Comparison of ENCODE assay signal across 9 mouse cellular contexts in genomic region chr2:172731408-172731807, GRCm38 (mm10).
A peak's percentile ranks its signal among the peaks of the same experiment; 100 is the strongest.
DNase-seq lines count a peak whose midpoint lies in the region; ATAC-seq and TF ChIP-seq lines count a peak whose summit lies in the region.
"Had no signal": no experiment of that assay in that cellular context is flagged by ENCODE, and none has a peak within 500 bp of the region (broad histone marks: within the 10 kb centered on the region; RNA-seq: fewer than 3 reads in every experiment).

No protein-coding gene starts in this region.

- H3K27ac ChIP-seq in kidney, embryonic 14.5 days (ENCODE audit: low read depth, low read length), result no peak overlapping the region
- H3K27ac ChIP-seq in embryonic facial prominence, embryonic 13.5 days, result no peak overlapping the region
- no peak overlapping the region for H3K27ac ChIP-seq in kidney, embryonic 16.5 days (ENCODE audit: low read length)
- no peak overlapping the region for H3K27ac ChIP-seq in neural tube, embryonic 12.5 days
- H3K27ac ChIP-seq in left cerebral cortex, adult 2 months, result no peak overlapping the region

- no peak overlapping the region for H3K4me2 ChIP-seq in kidney, embryonic 14.5 days (replicated peaks; ENCODE audit: low read depth, low read length)
- H3K4me2 ChIP-seq in embryonic facial prominence, embryonic 13.5 days, result peak overlapping the region; percentile 39
- 0 out of 2 replicates have a peak overlapping the region, but pooled peaks have one; percentile 17 for H3K4me2 ChIP-seq in kidney, embryonic 16.5 days (replicated peaks; ENCODE audit: low read depth, low read length)
- peak overlapping the region; percentile 37 for H3K4me2 ChIP-seq in neural tube, embryonic 12.5 days (replicated peaks)

- TF ChIP-seq CTCF in left cerebral cortex, adult 2 months (IDR thresholded peaks at IDR 0.05), result no peak

- no peaks in the 10 kb centered on the region for H3K9me3 ChIP-seq in kidney, embryonic 14.5 days (ENCODE audit: control insufficient read depth, low read length)
- no peaks in the 10 kb centered on the region for H3K9me3 ChIP-seq in embryonic facial prominence, embryonic 13.5 days
- H3K9me3 ChIP-seq in kidney, embryonic 16.5 days (ENCODE audit: low read length), result no peaks in the 10 kb centered on the region
- H3K9me3 ChIP-seq in neural tube, embryonic 12.5 days, result no peaks in the 10 kb centered on the region

- no peaks in the 10 kb centered on the region for H3K36me3 ChIP-seq in kidney, embryonic 14.5 days (ENCODE audit: control insufficient read depth, insufficient read depth, low read length)
- H3K36me3 ChIP-seq in embryonic facial prominence, embryonic 13.5 days, result no peaks in the 10 kb centered on the region
- no peaks in the 10 kb centered on the region for H3K36me3 ChIP-seq in kidney, embryonic 16.5 days (ENCODE audit: insufficient read depth, low read length)
- no peaks in the 10 kb centered on the region for H3K36me3 ChIP-seq in neural tube, embryonic 12.5 days

- WGBS in kidney, embryonic 14.5 days, result 2% methylated on average over 18 of the region's 18 CpGs
- WGBS in embryonic facial prominence, embryonic 13.5 days, result 2% methylated on average over 18 of the region's 18 CpGs
- WGBS in kidney, embryonic 16.5 days, result under 1% methylated on average over 18 of the region's 18 CpGs
- WGBS in neural tube, embryonic 12.5 days, result 2% methylated on average over 18 of the region's 18 CpGs

- H3K4me1 ChIP-seq in kidney, embryonic 14.5 days (ENCODE audit: control insufficient read depth, insufficient read depth, low read length), result peaks cover 10% of the 10 kb centered on the region
- peaks cover 59% of the 10 kb centered on the region for H3K4me1 ChIP-seq in embryonic facial prominence, embryonic 13.5 days
- H3K4me1 ChIP-seq in kidney, embryonic 16.5 days (ENCODE audit: insufficient read depth, low read length), result peaks cover 15% of the 10 kb centered on the region
- H3K4me1 ChIP-seq in neural tube, embryonic 12.5 days, result peaks cover 36% of the 10 kb centered on the region

- intact Hi-C loops in left cerebral cortex, adult 2 months (cut with DNase I), result loop anchor here (10.0 kb wide), 1 partner anchor 177 kb away; no protein-coding TSS in a partner anchor

- peaks cover 97% of the 10 kb centered on the region for H3K27me3 ChIP-seq in kidney, embryonic 14.5 days (ENCODE audit: control insufficient read depth, insufficient read depth, low read length)
- H3K27me3 ChIP-seq in embryonic facial prominence, embryonic 13.5 days, result peaks cover 77% of the 10 kb centered on the region
- peaks cover 86% of the 10 kb centered on the region for H3K27me3 ChIP-seq in kidney, embryonic 16.5 days (ENCODE audit: insufficient read depth, low read length)
- H3K27me3 ChIP-seq in neural tube, embryonic 12.5 days (replicated peaks), result peaks cover 90% of the 10 kb centered on the region

- no peak for DNase-seq in kidney, adult 11 months
- DNase-seq in gastrocnemius, adult 8-10 months (ENCODE audit: low spot score in 2 of 2), result no peak
- no peak for DNase-seq in thymus, postnatal 10 days (ENCODE audit: low spot score in 2 of 2)
- DNase-seq in left cerebral cortex, adult 2 months (ENCODE audit: extremely low spot score in 1 of 2, low spot score in 2 of 2), result no peak
- DNase-seq: cerebellum, postnatal 36 days had no signal

- no peak overlapping the region for H3K9ac ChIP-seq in kidney, embryonic 14.5 days (ENCODE audit: low read depth, low read length)
- H3K9ac ChIP-seq in embryonic facial prominence, embryonic 13.5 days, result no peak overlapping the region
- no peak overlapping the region for H3K9ac ChIP-seq in kidney, embryonic 16.5 days (replicated peaks; ENCODE audit: low read length)
- H3K9ac ChIP-seq in neural tube, embryonic 12.5 days, result no peak overlapping the region

- H3K4me3 ChIP-seq in kidney, embryonic 14.5 days (ENCODE audit: low read length), result 0 out of 2 replicates have a peak overlapping the region, but pooled peaks have one; percentile 4
- peak overlapping the region; percentile 12; the same call in 1 of the 2 replicates for H3K4me3 ChIP-seq in embryonic facial prominence, embryonic 13.5 days
- H3K4me3 ChIP-seq in kidney, embryonic 16.5 days (ENCODE audit: low read length), result no peak overlapping the region; the same call in 1 of the 2 replicates
- no peak overlapping the region for H3K4me3 ChIP-seq in neural tube, embryonic 12.5 days
- H3K4me3 ChIP-seq in left cerebral cortex, adult 2 months, result no peak overlapping the region

- ATAC-seq in kidney, embryonic 14.5 days (ENCODE audit: low FRiP score, low TSS enrichment), result peak; percentile 24; the same call in 1 of the 2 replicates
- peak; percentile 41; the same call in 1 of the 2 replicates for ATAC-seq in embryonic facial prominence, embryonic 13.5 days (ENCODE audit: insufficient number of reproducible peaks, insufficient read depth, low FRiP score, low TSS enrichment, low read depth)
- ATAC-seq in kidney, embryonic 16.5 days (ENCODE audit: low FRiP score, low TSS enrichment), result no peak
- ATAC-seq in neural tube, embryonic 12.5 days (ENCODE audit: low FRiP score, low read depth), result no peak

Comparison
In these comparisons a context has a peak if more than half of its experiments do, and no peak if none do; other contexts are left out.
1. ATAC-seq: peak in kidney, embryonic 14.5 days (single experiment) and embryonic facial prominence, embryonic 13.5 days (single experiment); none in kidney, embryonic 16.5 days (single experiment) and neural tube, embryonic 12.5 days (single experiment).
2. H3K4me3 ChIP-seq: peak in kidney, embryonic 14.5 days (single experiment) and embryonic facial prominence, embryonic 13.5 days (single experiment); none in kidney, embryonic 16.5 days (single experiment), neural tube, embryonic 12.5 days (single experiment) and left cerebral cortex, adult 2 months (single experiment).